Mouse (Mus musculus) testis, adult 2 months (tissue): ENCODE measurements around the gene Nr3c2. TPM values are rescaled to one million over a fixed set of nuclear protein-coding genes. Genes with fewer than 3 reads are reported as not detected.
A peak's percentile ranks its signal among the peaks of the same experiment; 100 is the strongest.

Source experiments
- H3K27ac ChIP-seq: fragments of 200-500 bp; 2 replicates; pipeline ENCODE4 v1.5.1; 2012; ENCODE audit warnings: low read depth, low read length; ENCODE audit not compliant: control insufficient read depth, insufficient read depth
- H3K27me3 ChIP-seq: fragments of 200-500 bp; 2 replicates; pipeline ENCODE4 v1.6.1; 2012; ENCODE audit warnings: mild to moderate bottlenecking, low read length, moderate library complexity; ENCODE audit not compliant: control insufficient read depth, insufficient read depth
- H3K36me3 ChIP-seq: fragments of 200-500 bp; 2 replicates; pipeline ENCODE4 v1.6.1; 2012; ENCODE audit warnings: mild to moderate bottlenecking, low read length; ENCODE audit not compliant: control insufficient read depth, insufficient read depth
- H3K4me1 ChIP-seq: fragments of 200-500 bp; 2 replicates; pipeline ENCODE4 v1.6.1; 2012; ENCODE audit warnings: low read length; ENCODE audit not compliant: control insufficient read depth, insufficient read depth
- H3K4me3 ChIP-seq: fragments of 200-500 bp; 2 replicates; pipeline ENCODE4 v1.5.1; 2012; ENCODE audit warnings: low read depth, mild to moderate bottlenecking, low read length, moderate library complexity, mixed read lengths; ENCODE audit not compliant: control insufficient read depth
- CTCF ChIP-seq: fragments of 200-500 bp; IDR thresholded peaks from 2 replicates; pipeline ENCODE4 v1.5.1; 2012; ENCODE audit warnings: low read depth, mild to moderate bottlenecking, inconsistent platforms, low read length, moderate library complexity; ENCODE audit not compliant: control insufficient read depth, insufficient read depth, insufficient replicate concordance
- POLR2A ChIP-seq: fragments of 200-500 bp; IDR thresholded peaks from 2 replicates; pipeline ENCODE4 v1.6.1; 2012; ENCODE audit warnings: low read depth, mild to moderate bottlenecking, inconsistent platforms, low read length, moderate library complexity; ENCODE audit not compliant: control insufficient read depth
- polyA plus RNA-seq: library from polyadenylated mRNA; depleted of rRNA; stranded (reverse); fragments of >200 nt; gene quantifications from 2 replicates; pipeline ENCODE4 v1.2.3, GENCODE M21; 2012; rRNA removed

The Nr3c2 gene
- polyA plus RNA-seq, result 3.7 and 4.0 TPM in 2 replicates

DNA sequence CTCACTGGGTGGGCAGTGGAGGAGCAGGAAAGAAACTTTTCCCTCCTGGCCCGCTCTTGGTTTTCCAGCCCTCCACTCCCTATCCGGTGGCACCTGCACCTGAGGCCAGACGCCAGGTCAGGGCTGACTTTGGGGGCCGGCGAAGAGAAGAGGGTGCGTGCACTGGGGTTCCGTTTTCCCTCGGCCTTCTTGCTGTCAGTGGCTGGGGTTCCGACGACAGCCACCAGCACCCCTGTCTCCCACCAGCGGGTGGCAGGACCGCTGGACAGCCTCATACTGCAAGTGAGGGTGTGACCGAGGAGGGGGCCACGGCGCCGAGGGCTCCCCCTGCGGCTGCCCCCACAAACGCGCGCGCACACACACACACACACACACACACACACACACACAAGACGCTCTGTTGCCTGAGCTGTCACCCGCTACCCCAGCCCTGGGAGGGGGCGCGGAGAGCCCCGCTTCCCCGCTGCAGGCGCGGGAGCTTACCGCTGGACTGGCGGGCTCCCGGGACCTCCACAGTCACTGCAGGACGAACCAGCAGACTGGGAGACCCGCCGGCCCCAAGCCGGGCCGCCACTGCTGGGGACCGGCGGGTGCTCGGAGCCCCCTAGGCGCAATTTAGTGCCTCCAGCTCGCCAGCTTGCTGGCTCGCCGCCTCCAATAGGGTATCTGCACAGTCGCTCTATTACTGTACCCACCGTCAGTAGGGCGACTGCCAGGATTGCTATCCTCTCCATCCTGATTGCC lies at the start of gene Nr3c2:
Gene Nr3c2, plus strand, starts transcription at position 32 of the 744 bp plus-strand sequence.
- H3K4me3 ChIP-seq, result peak within 1 kb of the TSS; percentile 85
- TF ChIP-seq CTCF (no peak), POLR2A (no peak)
- H3K36me3 ChIP-seq, result no peaks in the 10 kb centered on the region
- H3K27ac ChIP-seq, result no peak within 1 kb of the TSS
- peaks cover 22% of the 10 kb centered on the region for H3K4me1 ChIP-seq
- no peaks in the 10 kb centered on the region for H3K27me3 ChIP-seq

DNA sequence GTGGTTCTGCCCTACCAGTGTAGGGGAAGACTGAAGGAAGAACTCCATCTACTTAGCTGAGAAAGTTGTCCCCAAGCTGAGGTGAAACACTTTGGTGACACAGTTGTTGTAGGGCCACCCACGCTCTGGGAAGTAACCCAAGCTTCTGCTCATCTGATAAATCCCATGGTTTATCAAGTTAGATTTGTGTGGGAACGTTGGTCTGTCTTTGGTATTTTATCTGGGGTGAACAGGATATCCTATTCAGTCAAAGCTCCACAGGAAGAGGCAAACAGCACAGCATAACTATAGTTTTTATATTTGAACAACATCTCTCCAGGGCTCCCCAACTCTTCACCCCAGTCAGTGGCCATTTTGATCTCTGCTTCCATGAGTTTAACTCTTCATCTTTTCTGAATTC lies 40.7 kb upstream of the Nr3c2 start:
- Histone ChIP-seq H3K27me3 (no peaks in the 10 kb centered on the region), H3K36me3 (no peaks in the 10 kb centered on the region), H3K4me1 (no peaks in the 10 kb centered on the region; the same call in 1 of the 2 replicates), H3K27ac (no peak overlapping the region), H3K4me3 (no peak overlapping the region)
- TF ChIP-seq POLR2A (no peak), CTCF (no peak)

DNA sequence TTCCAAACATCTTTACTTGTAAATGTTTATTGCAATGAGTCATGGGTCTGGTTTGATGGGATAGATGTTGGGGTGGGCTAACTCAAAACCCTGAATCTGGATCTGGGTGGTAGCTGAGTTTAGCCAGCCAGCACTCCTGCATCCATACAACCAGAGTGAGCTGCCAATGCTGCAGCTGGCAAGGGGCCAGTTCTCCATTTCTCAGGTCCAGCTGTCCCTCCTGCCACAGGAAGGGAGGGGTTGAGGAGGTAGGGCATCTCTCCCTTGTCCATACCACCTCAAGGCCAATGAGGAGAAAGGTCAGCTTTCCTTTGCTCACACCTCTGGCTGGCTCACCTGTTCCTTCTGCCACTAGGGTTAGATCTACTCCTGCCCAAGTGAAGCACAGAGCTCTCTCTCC lies 39.5 kb upstream of the Nr3c2 start:
- H3K36me3 ChIP-seq, result no peaks in the 10 kb centered on the region
- TF ChIP-seq CTCF (no peak), POLR2A (no peak)
- no peak overlapping the region for H3K4me3 ChIP-seq
- no peaks in the 10 kb centered on the region for H3K4me1 ChIP-seq
- no peaks in the 10 kb centered on the region for H3K27me3 ChIP-seq
- no peak overlapping the region for H3K27ac ChIP-seq

DNA sequence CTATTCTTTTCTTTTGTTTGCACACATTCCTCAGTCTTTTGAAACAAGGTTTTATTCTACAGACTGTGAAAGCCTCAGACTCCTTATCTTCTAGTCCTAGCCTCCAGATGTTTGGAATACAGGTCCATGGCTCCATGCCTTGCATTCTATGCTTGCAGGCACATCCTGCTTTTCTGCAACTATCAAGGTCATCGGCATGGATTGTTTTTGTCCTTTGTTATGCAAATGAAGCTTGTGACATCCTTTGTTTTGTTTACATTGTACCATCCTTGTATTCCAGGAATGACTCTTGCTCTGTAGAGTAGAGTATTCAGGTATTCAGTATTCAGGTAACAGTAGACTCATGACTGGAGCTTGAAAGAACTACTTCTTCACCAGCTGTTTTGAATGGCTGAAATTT lies 36.2 kb upstream of the Nr3c2 start:
- TF ChIP-seq POLR2A (no peak), CTCF (no peak)
- Histone ChIP-seq H3K4me1 (no peaks in the 10 kb centered on the region), H3K27me3 (no peaks in the 10 kb centered on the region), H3K27ac (no peak overlapping the region), H3K4me3 (no peak overlapping the region), H3K36me3 (no peaks in the 10 kb centered on the region)

DNA sequence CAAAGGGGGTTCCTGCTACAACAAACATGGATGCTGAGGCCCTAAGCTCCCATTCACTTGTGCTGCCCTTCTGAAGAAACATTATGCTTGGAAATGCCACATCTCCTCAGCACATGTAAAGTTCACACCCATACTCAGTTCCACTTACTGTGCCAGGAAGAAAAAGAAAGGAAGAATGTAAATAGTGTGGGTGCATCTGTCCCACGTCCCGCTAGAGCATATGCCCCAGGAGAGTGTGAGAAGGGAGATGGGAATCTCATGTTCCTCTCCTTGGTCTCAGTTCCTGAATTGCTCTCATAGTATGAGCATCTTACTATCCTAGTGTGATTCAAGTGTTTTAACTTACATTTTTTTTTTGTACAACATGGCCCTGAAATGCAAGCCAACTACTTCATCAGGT lies 22.4 kb upstream of the Nr3c2 start:
- Histone ChIP-seq H3K27me3 (no peaks in the 10 kb centered on the region), H3K36me3 (no peaks in the 10 kb centered on the region), H3K27ac (no peak overlapping the region), H3K4me1 (no peaks in the 10 kb centered on the region), H3K4me3 (no peak overlapping the region)
- TF ChIP-seq CTCF, result no peak
- no peak for TF ChIP-seq POLR2A

DNA sequence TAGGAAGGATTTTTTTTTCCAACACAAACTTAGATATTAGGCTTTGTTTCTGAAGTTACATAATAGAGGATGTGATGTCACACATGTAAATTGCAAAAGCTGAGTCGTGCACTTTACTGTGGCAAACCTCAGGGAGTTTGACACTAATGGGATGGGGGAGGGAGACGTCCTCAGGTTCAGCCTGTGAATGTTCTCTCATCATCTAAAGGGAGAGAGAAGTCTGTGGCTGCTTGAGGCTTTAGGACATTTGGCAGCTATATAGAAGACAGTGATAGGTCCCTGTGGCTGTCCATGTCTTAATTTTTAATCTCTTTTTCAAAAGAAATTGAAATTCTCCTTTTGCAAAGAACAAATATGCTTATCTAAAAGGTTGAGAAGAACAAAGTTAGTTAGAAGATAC lies 2.2 kb upstream of the Nr3c2 start:
- Histone ChIP-seq H3K27me3 (no peaks in the 10 kb centered on the region), H3K4me3 (no peak overlapping the region), H3K36me3 (no peaks in the 10 kb centered on the region), H3K27ac (no peak overlapping the region), H3K4me1 (peaks cover 20% of the 10 kb centered on the region)
- no peak for TF ChIP-seq CTCF
- no peak for TF ChIP-seq POLR2A

DNA sequence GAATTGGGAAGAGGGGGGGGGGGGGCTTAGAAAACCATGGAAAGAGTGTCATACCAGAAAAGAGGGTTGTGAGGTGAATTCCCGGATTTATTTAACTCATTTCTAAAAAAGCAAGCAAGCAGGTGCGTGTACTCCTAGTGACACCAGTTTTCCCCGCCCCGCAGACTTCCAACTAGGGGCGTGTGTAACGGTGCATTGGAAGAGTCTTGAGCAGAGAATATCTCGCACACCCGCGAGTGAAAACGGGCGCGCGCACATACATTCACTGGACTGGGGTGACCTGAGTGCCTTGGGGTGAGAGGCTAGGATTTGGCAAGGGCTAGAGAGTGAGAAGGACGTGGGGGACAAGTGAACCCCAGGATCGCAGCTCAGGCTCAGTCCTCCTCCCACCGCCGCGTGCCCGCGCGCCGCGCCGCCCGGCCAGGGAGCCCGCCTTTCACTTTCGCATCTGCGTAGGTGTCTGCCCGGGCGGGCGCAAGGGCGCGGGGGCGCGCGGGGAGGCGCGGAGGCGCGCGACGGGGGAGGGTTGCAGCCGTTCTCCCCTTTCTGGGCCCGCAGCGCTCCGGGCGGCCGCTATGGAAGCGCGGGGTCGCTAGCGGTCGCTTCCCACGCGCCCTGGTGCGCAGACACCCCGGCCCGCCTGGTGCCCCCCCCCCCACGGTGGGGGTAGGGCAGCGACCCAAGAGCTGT lies 376 bp upstream of the Nr3c2 start:
- no peak overlapping the region for H3K27ac ChIP-seq
- peaks cover 22% of the 10 kb centered on the region for H3K4me1 ChIP-seq
- H3K27me3 ChIP-seq, result no peaks in the 10 kb centered on the region
- peak overlapping the region; percentile 85 for H3K4me3 ChIP-seq
- no peaks in the 10 kb centered on the region for H3K36me3 ChIP-seq
- no peak for TF ChIP-seq POLR2A
- no peak for TF ChIP-seq CTCF
